Mouse (Mus musculus) adrenal gland (tissue): Measurements from ENCODE around the gene Sem1.
"Not testable (repeated sequence)": the region's sequence is repeated elsewhere in the genome, so short reads cannot be mapped to it uniquely, and the experiment has no call there.

ENCODE experiments used
- intact Hi-C: fragments of 180-260 bp; cut with DNase I; formaldehyde crosslinking; loops from one replicate; pipeline ENCODE4 v1.15.1; 2025
- long read RNA-seq, 2 experiments: library from polyadenylated mRNA; unstranded; transcript quantifications; one replicate each; pipeline ENCODE4 v2.0.0; 2020; ENCODE audit warnings: borderline replicate concordance in 1 of 2; ENCODE audit not compliant: insufficient replicate concordance in 1 of 2

Gene Sem1
- long read RNA-seq, experiment 1, transcript Sem1-201 (3 exons, 1,472 nt), result major isoform, 170 of 174 reads
- long read RNA-seq, experiment 1, partial matches to known transcripts, result 0 of 174 reads
- long read RNA-seq, experiment 1, other reads (novel, unspliced or antisense), result 1 of 174 reads
- long read RNA-seq, experiment 2, transcript Sem1-201 (3 exons, 1,472 nt), result major isoform, 174 of 178 reads
- long read RNA-seq, experiment 2, partial matches to known transcripts, result 2 of 178 reads
- long read RNA-seq, experiment 2, other reads (novel, unspliced or antisense), result 1 of 178 reads

GRCm38 (mm10) chr6:6578304-6579149 lies at the start of gene Sem1:
Gene Sem1 (minus strand): TSS chr6:6578663.
- intact Hi-C loops, result no loop called here

- intact Hi-C loops, result no loop called here
Observed at GRCm38 (mm10) chr6:6622846-6623749, 44.6 kb upstream of the Sem1 start.

GRCm38 (mm10) chr6:6603561-6604544 lies 25.4 kb upstream of the Sem1 start:
- intact Hi-C loops, result no loop called here

GRCm38 (mm10) chr6:6586313-6586712 lies 7.8 kb upstream of the Sem1 start:
- intact Hi-C loops, result loop anchor here (10.0 kb wide), 1 partner anchor 582 kb away; no protein-coding TSS in a partner anchor

- intact Hi-C loops, result loop anchor here (10.0 kb wide), 1 partner anchor 577 kb away; no protein-coding TSS in a partner anchor
Observed at GRCm38 (mm10) chr6:6581849-6582248, 3.4 kb upstream of the Sem1 start.

GRCm38 (mm10) chr6:6577741-6578284 lies 650 bp downstream of the Sem1 start:
- intact Hi-C loops, result no loop called here

DNA sequence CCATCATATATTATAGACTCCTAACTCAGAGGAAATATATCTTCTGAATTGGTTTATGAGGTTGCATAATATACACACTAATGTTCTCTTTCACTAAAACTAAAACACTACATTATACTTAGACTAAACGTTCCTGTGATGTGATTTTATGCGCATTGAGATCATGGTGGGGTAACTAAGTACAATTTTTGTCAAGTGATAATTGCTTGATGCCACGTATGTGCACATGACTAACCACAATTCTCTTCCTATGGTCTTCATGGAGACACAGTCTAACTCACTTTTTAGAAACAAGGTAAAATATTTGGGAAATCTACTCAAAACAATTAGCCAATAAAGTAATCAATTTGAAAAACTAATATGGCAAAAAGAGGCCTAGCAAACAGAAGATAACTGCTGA lies 1.2 kb downstream of the Sem1 start:
- intact Hi-C loops, result no loop called here

DNA sequence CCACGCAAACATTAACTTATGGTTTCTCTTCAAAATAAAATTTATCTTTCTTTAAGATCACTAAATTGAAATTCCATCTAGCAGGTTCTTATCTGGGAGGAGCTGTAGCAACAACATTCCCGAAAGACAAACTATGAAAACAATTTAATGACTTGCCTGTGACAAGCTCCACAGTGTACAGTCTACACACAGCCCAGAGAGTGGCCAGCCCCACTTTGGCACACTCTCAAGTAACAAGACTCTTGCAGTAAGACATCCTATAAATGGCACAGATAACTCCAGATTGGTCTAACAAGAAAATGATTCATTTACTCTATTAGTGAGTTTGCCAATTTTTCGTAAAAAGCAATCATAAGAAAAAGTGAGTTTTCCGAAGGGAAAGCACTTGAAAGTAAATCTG lies 2.7 kb downstream of the Sem1 start:
- intact Hi-C loops, result no loop called here

DNA sequence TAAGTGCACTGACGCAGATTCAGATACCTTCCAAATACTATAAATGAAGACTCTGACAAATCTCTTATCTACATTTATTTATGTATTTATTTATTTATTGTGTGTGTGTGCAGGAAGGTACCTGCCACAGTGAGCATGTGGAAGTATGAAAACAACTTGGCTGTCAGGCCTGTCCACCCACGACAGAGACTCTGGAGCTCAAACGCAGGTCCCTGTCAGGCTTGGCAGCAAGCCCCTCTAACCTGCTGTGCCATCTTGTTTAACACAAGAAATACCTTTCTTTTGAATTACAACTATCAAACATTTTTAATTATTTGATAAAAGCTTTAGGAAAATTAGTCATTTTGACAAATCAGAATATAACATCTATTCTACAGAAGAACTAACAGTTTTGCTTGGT lies 10.0 kb downstream of the Sem1 start:
- intact Hi-C loops, result no loop called here

- intact Hi-C loops, result no loop called here
Observed at GRCm38 (mm10) chr6:6563691-6564090, 14.8 kb downstream of the Sem1 start.

DNA sequence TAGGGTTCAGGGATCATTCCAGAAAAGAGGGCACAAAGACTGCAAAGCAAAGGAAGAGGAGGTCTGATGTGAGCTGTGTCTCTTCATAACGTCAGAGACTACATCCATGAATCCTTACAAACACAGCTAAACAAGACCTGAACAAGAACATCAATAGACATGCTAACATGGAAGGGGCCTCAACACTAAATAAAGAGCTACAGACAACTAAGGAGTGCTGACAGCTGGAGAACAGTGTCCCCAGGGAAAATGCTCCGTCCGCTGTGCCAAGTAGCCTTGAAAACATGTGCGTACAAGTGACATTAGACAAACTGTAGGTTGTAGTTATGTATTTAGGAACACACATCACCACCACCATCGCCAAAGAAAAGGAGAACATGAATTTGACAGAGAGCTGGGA lies 15.7 kb downstream of the Sem1 start:
- intact Hi-C loops, result no loop called here

DNA sequence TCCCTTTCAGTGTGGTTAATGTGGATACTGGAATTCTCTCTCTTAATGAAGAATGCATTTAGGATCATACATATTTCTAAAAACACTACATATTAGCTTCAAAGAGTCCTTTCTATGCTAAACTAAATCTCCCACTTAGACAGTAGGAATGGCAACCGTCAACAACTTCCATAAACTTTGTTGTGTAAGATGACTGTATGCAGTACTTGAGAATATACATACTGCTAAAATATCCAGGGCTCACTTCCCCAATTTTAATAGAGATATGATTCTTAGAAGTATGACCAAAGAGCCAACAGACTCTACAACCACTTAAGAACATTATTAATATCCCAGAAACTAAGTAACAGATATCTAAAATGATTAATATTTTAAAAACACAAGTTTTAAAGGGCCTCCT lies 20.8 kb downstream of the Sem1 start:
- intact Hi-C loops, result no loop called here

DNA sequence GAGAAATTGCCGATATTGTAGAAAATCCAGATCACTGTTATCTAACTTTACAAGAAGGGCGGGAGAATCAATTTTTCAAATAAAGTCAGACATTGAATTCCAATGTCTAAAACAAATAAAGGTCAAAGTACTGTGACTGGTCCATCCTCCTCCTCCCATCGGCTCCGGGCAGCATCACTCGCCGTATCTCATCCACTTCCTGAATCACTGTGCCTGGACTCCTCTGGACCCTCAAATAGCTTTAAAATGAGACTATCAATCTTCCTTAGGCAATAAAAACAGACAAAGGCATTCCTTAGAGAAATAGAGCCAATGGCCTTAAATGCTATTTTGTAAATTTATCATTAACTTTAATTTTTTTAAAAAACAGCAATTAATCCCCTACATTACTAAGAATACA lies 26.5 kb downstream of the Sem1 start:
- intact Hi-C loops, result no loop called here

DNA sequence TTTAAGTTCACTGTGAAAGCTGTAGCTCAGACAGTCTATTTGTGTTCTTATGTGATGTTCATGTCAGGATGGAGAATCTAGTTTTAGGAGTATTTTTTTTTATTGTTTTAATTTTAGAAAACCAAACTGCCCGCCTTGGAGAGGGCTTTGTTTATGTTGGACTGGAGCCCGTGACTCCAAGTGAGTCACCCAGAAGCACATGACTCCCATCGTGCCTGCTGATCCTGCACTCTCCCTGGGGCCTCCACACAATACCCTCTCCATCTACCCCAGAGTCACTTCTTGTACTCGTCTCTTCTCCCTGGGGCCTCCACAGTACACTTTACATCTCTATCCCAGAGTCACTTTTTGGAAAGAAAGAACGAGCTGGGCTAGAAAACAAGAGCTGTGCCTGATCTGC lies 30.5 kb downstream of the Sem1 start:
- intact Hi-C loops, result no loop called here

DNA sequence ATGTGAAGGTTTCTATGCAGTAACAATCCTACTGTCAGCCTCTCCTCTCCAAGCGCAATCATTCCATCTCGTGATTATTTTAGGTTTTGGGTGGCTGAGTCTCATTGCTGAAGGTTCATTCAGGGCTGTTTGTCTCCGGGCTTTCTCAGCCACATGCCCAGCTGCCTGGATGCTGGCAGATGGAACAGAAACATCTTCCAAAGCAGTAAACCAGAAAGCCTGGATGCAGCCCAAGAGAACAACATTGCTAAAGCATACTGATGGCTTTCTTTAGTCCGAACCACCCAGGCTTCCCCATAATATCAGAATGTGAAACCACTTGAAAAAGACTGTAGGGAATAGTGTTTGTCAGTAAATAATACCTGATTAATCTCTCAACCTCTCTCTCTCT lies 34.2 kb downstream of the Sem1 start:
- intact Hi-C loops, result no loop called here

GRCm38 (mm10) chr6:6543606-6544254 lies 34.7 kb downstream of the Sem1 start:
- intact Hi-C loops, result no loop called here

DNA sequence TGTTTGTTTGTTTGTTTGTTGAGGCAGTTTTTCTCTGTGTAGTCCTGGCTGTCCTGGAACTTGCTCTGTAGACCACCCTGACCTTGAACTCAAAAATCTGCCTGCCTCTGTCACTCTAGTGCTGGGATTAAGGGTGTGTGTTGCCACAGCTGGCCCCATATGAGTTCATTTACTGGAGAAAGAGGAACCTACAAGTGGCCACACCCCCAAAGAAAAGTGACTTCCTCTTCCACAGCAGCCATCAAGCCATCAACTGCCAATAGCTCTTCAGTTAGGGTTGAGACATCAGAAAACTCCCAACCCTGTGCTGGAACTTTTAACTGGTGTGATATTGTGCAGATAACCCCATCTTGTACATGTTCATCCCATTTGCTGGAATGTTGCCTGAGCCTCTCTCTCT lies 36.3 kb downstream of the Sem1 start:
- intact Hi-C loops, result no loop called here

DNA sequence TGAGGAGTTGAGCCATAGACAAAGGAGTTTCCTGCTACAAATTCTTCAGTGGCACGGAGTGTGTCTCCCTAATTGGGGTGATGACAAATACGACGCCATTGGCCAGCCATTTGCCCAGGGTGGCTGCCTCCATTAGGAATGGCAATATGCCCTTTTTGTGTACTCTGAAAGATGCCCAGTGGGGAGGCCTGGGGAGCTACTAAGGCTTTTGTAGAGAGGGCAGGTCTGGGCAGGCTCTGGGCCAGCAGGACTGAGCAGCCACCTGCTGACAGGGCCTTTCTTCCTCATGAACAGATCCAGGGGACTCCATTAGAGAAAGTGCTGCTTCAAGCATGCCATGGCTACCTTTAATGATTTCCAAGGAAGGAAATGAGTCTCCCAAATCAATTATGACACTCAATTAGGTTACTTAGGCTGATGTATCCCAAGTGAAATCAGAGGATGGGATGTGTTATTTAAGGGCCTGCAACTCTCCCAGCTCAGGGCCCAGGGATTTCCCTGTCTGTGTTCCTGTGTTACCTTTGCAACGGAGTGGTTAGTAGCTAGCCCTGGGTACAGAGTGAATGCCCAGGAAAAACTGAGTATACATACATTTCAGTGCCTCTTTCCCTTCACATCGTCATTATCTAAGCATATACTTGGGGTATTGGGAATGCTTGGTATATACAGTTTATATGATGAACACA lies 41.5 kb downstream of the Sem1 start:
- intact Hi-C loops, result no loop called here

DNA sequence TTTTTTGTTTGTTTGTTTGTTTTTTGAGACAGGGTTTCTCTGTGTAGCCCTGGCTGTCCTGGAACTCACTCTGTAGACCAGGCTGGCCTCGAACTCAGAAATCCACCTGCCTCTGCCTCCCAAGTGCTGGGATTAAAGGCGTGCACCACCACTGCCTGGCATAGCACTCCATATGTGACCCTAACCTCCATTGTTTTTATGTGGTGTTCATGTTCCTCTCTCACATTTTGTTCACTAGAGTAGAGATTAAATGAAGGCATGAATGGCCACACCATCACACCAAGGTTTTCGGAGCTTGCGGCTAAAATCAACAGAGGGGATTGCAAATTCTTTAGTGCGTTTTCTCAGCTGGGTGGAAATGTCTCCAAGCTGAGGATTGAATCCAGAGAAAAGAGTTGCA lies 42.1 kb downstream of the Sem1 start:
- intact Hi-C loops, result not testable (repeated sequence)
